In genomic region chr15:3319929-3320328, GRCm38 (mm10) we compare ENCODE assay signal across 32 mouse cellular contexts. TPM values are rescaled to one million over a fixed set of nuclear protein-coding genes. Genes with fewer than 3 reads are reported as not detected.
DNase-seq lines count a peak whose midpoint lies in the region; TF ChIP-seq lines count a peak whose summit lies in the region.
"Had no signal": no experiment of that assay in that cellular context is flagged by ENCODE, and none has a peak within 500 bp of the region (broad histone marks: within the 10 kb centered on the region; RNA-seq: fewer than 3 reads in every experiment).

No protein-coding gene starts in this region.

- 90% methylated on average over 9 of the region's 9 CpGs for WGBS in lung, adult 2 months

- no peak overlapping the region for H3K9ac ChIP-seq in ES-Bruce4 (ENCODE audit: low read depth, poor library complexity, severe bottlenecking)
- H3K9ac ChIP-seq: embryonic facial prominence, embryonic 13.5 days; forebrain, embryonic 12.5 days; forebrain, embryonic 15.5 days; heart, embryonic 13.5 days; hindbrain, embryonic 12.5 days; hindbrain, embryonic 15.5 days had no signal

- no peak overlapping the region for H3K4me3 ChIP-seq in ES-Bruce4 (ENCODE audit: low read depth, low read length)
- H3K4me3 ChIP-seq in lung, adult 2 months (replicated peaks; ENCODE audit: extremely low read depth, low read depth, low read length), result no peak overlapping the region
- H3K4me3 ChIP-seq: embryonic facial prominence, embryonic 10.5 days; embryonic facial prominence, embryonic 13.5 days; erythroblast, embryonic 14.5 days; forebrain, embryonic 12.5 days; forebrain, embryonic 15.5 days; heart, adult 2 months; heart, embryonic 10.5 days; heart, embryonic 13.5 days; hindbrain, embryonic 12.5 days; hindbrain, embryonic 15.5 days had no signal

- no peaks in the 10 kb centered on the region for H3K9me3 ChIP-seq in ES-Bruce4 (replicated peaks; ENCODE audit: control insufficient read depth, insufficient read depth, low read length, poor library complexity, severe bottlenecking)
- H3K9me3 ChIP-seq: embryonic facial prominence, embryonic 10.5 days; embryonic facial prominence, embryonic 13.5 days; forebrain, embryonic 12.5 days; forebrain, embryonic 15.5 days; G1E; heart, embryonic 10.5 days; heart, embryonic 13.5 days; hindbrain, embryonic 12.5 days; hindbrain, embryonic 15.5 days had no signal

- 0 out of 2 replicates have a peak, but pooled peaks have one; percentile 24 for TF ChIP-seq EP300 in ES-Bruce4 (IDR thresholded peaks at IDR 0.05; ENCODE audit: insufficient read depth, low read depth, low read length)

- peak; percentile 5 for DNase-seq in left cerebral cortex, postnatal 4 days
- DNase-seq in left cerebral cortex, adult 8-10 months (ENCODE audit: low spot score in 2 of 2), result no peak
- DNase-seq in 3T3-L1 (ENCODE audit: low read depth, low spot score), result peak; percentile 38
- DNase-seq in R1 (ENCODE audit: low read depth, low spot score), result peak; percentile 76
- DNase-seq in lung, adult 2 months, result no peak
- no peak for DNase-seq in adrenal gland, postnatal 36 days
- DNase-seq in cerebellum, adult 11 months, result no peak
- DNase-seq: adrenal gland, adult 8-10 months; adrenal gland, postnatal 25 days; B cell, adult 2 months; cerebellum, adult 2 months; cerebellum, adult 9-11 months; cerebellum, postnatal 25 days; gastrocnemius, postnatal 10 days; gastrocnemius, postnatal 36 days; heart, adult 2 months; heart, postnatal 14 days; kidney, adult 18-20 months had no signal

- H3K27me3 ChIP-seq in ES-Bruce4 (ENCODE audit: control insufficient read depth, insufficient read depth, low read length, poor library complexity, severe bottlenecking), result no peaks in the 10 kb centered on the region
- H3K27me3 ChIP-seq: CH12.LX; embryonic facial prominence, embryonic 13.5 days; forebrain, embryonic 12.5 days; forebrain, embryonic 15.5 days; heart, embryonic 13.5 days; hindbrain, embryonic 12.5 days; hindbrain, embryonic 15.5 days; Patski had no signal

- no peaks in the 10 kb centered on the region for H3K4me1 ChIP-seq in ES-Bruce4 (ENCODE audit: control insufficient read depth, insufficient read depth, low read length)
- H3K4me1 ChIP-seq in lung, adult 2 months (ENCODE audit: control insufficient read depth, insufficient read depth, low read length), result no peaks in the 10 kb centered on the region; the same call in 1 of the 2 replicates
- H3K4me1 ChIP-seq: embryonic facial prominence, embryonic 10.5 days; embryonic facial prominence, embryonic 13.5 days; forebrain, embryonic 12.5 days; forebrain, embryonic 15.5 days; heart, embryonic 10.5 days; heart, embryonic 13.5 days; hindbrain, embryonic 12.5 days; hindbrain, embryonic 15.5 days had no signal

- H3K27ac ChIP-seq in ES-Bruce4 (ENCODE audit: insufficient read depth, low read length), result no peak overlapping the region
- H3K27ac ChIP-seq: embryonic facial prominence, embryonic 10.5 days; embryonic facial prominence, embryonic 13.5 days; forebrain, embryonic 12.5 days; forebrain, embryonic 15.5 days; heart, adult 2 months; heart, embryonic 10.5 days; heart, embryonic 13.5 days; hindbrain, embryonic 12.5 days; hindbrain, embryonic 15.5 days had no signal

- intact Hi-C loops in left cerebral cortex, postnatal 4 days (cut with DNase I), result no loop called here

- H3K36me3 ChIP-seq in ES-Bruce4 (ENCODE audit: control insufficient read depth, insufficient read depth, low read length, poor library complexity, severe bottlenecking), result no peaks in the 10 kb centered on the region
- H3K36me3 ChIP-seq: embryonic facial prominence, embryonic 10.5 days; forebrain, embryonic 12.5 days; forebrain, embryonic 15.5 days; G1E; hindbrain, embryonic 12.5 days; hindbrain, embryonic 15.5 days had no signal

- no peak for TF ChIP-seq CTCF in ES-Bruce4 (IDR thresholded peaks at IDR 0.05; ENCODE audit: low read depth, low read length)
- no peak for TF ChIP-seq CTCF in lung, adult 2 months (IDR thresholded peaks at IDR 0.05; ENCODE audit: insufficient read depth, low read length)

- TF ChIP-seq POLR2A in ES-Bruce4 (IDR thresholded peaks at IDR 0.05; ENCODE audit: insufficient read depth, low read length), result no peak
- TF ChIP-seq POLR2A in lung, adult 2 months (IDR thresholded peaks at IDR 0.05; ENCODE audit: borderline replicate concordance, extremely low read depth, low read depth, low read length), result no peak

RNA-seq across cellular contexts. Expression of gene Ccdc152, which starts 16.6 kb away (rescaled TPM):
- not detected for total RNA-seq in left cerebral cortex, postnatal 4 days (2021)
- total RNA-seq in left cerebral cortex, adult 8-10 months (2022), result not detected
- polyA plus RNA-seq in ES-Bruce4 (2011; ENCODE audit: insufficient read depth, insufficient read length, low read depth, missing spikeins), result 0.45 TPM in 1 of 2 replicates, not detected in the other
- polyA plus RNA-seq in lung, adult 2 months (2012; rRNA removed), result 0.66 and 0.98 TPM in 2 replicates
- not detected for total RNA-seq in adrenal gland, postnatal 36 days (2021)
- total RNA-seq: adrenal gland, adult 8-10 months; adrenal gland, postnatal 25 days; gastrocnemius, postnatal 10 days; gastrocnemius, postnatal 36 days; granulocyte monocyte progenitor cell, adult 5-6 weeks; heart, adult 2 months had no signal
- polyA plus RNA-seq: embryonic facial prominence, embryonic 13.5 days; erythroblast, embryonic 14.5 days; forebrain, embryonic 15.5 days; G1E; heart, embryonic 10.5 days; hindbrain, embryonic 12.5 days; hindbrain, embryonic 15.5 days had no signal

RNA-seq across cellular contexts. Expression of gene Selenop, which starts 51.6 kb away (rescaled TPM):
- total RNA-seq in left cerebral cortex, postnatal 4 days (2021), result 100 to 1,000 TPM; 163 to 191 TPM
- total RNA-seq in left cerebral cortex, adult 8-10 months (2022), result 100 to 1,000 TPM; 283 to 318 (median 295) TPM
- polyA plus RNA-seq in ES-Bruce4 (2011; ENCODE audit: insufficient read depth, insufficient read length, low read depth, missing spikeins), result 18.5 and 19.3 TPM in 2 replicates
- 308 and 329 TPM in 2 replicates for polyA plus RNA-seq in lung, adult 2 months (2012; rRNA removed)
- 100 to 1,000 TPM; 346 to 398 TPM for total RNA-seq in adrenal gland, postnatal 36 days (2021)
- polyA plus RNA-seq: G1E had no signal

Comparison
In these comparisons a context has a peak if more than half of its experiments do, and no peak if none do; other contexts are left out.
1. DNase-seq: peak in left cerebral cortex, postnatal 4 days (single experiment), 3T3-L1 (single experiment) and R1 (single experiment); none in left cerebral cortex, adult 8-10 months (0 of 2), lung, adult 2 months (single experiment), adrenal gland, postnatal 36 days (0 of 2) and cerebellum, adult 11 months (single experiment).